Mouse (Mus musculus) lung, postnatal 0 days (tissue): ENCODE results near the gene Lin28b.

Experiments used
- CTCF ChIP-seq: IDR thresholded peaks from 2 replicates; pipeline ENCODE4 v1.5.1; 2016; ENCODE audit warnings: antibody characterized with exemption, mild to moderate bottlenecking
- EP300 ChIP-seq: IDR thresholded peaks from 2 replicates; pipeline ENCODE4 v1.6.1; 2016; ENCODE audit warnings: antibody characterized with exemption, mild to moderate bottlenecking, control low read depth

- TF ChIP-seq CTCF (peak; percentile 91), EP300 (no peak)
Measured at GRCm38 (mm10) chr10:45372994-45373692, 113.1 kb downstream of the Lin28b start.
